Mouse (Mus musculus): Measurements from ENCODE around the gene Phactr1.
A peak's percentile ranks its signal among the peaks of the same experiment; 100 is the strongest.

Phactr1 gene

GRCm38 (mm10) chr13:42757654-42758400, 77.4 kb downstream of the Phactr1 start:
- no peak for DNase-seq (ENCODE audit: low read depth, low spot score)

DNA sequence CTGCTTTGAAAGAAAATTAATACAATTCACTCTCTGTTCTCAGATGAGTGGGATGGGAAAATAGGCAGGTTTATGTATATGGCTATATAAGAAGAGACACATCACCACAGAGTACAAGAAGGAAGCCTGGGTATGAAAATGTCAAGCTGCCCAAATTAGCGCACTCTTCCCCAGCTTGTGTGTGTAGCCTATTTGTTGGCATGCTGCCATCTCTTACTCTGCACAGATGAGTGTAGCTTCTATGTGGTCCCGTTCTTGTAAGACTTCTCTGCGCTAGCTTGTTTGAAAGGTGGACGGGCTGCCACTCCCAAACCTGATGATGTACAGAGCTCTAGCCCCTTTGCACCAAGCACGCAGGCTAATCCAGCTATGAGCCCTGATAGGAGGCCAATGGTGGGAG, 78.7 kb downstream of the Phactr1 start:
- DNase-seq (ENCODE audit: low read depth, low spot score): no peak

DNA sequence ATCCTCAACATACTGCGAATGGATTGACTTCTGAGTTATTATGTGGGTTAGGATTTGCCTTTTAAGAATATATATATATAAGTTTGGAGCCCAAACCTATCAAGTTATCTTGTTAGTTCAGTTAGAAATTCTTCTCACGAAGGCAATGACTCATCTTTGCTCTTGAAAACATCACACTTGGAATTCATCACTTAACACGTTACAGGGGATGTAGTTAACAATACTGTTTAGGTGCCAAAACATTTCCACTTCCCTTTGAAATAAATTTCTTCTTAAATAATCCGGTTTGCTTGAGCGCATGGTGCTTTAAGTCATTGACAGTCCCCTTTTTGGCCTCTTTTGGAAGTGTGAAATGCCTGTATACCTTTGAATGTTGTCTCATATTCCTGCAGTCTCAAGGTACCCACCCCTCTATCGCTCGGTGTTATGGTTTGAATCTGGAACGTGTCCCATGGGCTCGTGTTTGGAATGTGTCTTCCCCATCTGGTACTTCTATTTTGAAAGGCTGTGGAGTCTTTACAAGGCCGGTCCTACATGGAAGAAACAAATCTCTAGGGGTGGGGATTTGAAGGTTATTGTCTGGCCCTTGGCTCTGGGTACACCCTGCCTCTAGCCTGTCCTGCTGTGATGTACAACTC, 80.6 kb downstream of the Phactr1 start:
- DNase-seq (ENCODE audit: low read depth, low spot score): no peak

DNA sequence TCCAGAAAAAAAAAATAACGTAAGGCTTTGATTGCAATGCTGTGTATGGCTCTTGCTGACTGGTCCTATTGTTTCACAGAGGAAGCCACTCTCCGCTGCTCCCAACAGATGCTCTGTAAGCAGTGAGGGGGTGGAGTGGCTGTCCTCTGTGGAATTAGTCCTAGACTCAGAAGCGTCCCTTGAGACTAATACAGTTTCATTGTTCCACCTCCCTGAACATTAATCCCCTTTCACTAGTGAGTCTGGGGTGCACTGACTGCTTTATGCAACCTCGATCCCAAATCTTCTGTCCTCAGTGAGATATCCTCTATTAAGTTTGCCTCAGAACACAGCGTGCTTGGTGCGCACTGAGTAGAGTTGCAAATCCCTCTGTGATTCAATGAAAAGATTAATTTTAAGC, 91.9 kb downstream of the Phactr1 start:
- DNase-seq (ENCODE audit: low read depth, low spot score): no peak

DNA sequence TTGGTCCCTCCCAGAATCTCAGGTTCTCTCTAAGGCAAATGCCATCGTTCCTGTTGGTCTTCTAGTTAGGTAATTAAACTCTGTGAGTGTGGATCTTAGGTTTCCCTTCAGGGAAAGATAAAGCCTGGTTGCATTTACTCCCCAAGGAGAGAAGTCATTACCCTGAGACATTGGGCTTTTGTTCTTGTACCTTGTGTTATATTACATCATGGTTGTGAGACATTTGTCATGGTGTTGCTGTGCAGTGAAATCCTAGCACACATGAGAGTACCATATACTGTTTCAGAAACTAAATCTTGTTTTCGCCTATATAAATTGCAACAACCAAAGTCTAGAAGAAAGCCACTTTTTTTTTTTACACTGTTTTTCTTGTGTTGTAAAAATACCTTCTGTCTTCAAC, 93.6 kb downstream of the Phactr1 start:
- DNase-seq (ENCODE audit: low read depth, low spot score): no peak

DNA sequence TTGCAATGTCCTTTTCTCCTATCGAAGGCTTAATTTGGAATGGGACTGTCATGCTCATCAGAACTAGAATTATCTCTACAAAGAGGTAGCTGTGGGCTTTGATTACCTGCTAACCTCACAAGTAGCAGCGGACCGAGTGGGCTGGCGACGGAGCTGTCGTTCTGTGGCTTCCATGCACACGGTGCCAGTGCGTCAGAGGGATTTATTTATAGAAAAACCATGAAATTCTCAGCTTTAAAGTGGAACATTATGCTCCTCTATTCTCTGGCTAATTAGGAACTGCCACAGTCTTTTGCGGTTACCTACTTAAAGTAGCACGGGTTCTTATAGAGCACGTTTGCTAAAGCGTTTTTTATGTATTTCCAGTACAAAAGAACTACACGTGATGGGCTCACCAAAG, 101.7 kb downstream of the Phactr1 start:
- DNase-seq (ENCODE audit: low read depth, low spot score): no peak

- DNase-seq (ENCODE audit: low read depth, low spot score): no peak
Measured at GRCm38 (mm10) chr13:42789221-42789620, 108.8 kb downstream of the Phactr1 start.

DNA sequence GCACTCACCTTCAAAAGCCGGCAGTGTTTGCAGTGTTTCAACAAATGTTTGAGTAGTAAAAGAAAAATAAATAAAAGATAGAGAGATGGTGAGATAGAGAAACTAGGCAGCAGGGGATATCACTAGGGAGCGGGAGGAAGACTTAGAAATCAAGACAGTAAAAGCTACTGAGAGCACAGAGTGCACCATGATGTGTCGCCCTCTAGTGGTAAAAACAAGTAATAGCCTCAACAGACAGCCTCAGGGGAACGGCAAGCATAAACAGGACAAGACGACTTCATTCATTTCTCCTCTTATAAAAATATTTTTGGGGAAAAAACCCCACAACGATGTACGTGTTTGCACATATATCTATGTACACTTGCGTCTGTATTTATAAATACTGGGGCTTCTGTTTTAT, 111.9 kb downstream of the Phactr1 start:
- DNase-seq (ENCODE audit: low read depth, low spot score): peak; percentile 61

GRCm38 (mm10) chr13:42800523-42800922, 120.1 kb downstream of the Phactr1 start:
- DNase-seq (ENCODE audit: low read depth, low spot score): no peak

GRCm38 (mm10) chr13:42804314-42804713, 123.9 kb downstream of the Phactr1 start:
- no peak for DNase-seq (ENCODE audit: low read depth, low spot score)

DNA sequence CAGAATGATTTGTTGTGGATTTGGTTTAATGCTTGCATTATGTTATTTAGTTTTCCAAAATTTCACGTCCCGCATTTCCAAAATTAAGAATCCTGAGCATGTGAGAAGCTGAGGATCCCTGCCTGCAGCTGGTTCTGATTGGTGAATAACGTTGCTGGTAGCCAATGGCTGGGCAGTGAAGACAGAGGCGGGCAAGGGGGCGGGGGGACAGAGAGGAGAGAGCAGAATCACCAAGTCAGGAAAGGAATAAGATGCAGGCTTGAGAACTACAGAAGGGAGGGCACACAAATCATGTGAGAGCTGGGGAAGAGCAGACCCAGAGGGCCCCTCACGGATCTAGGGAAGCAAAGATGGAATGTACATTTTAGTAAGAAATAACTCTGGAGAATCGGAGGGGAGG, 132.3 kb downstream of the Phactr1 start:
- DNase-seq (ENCODE audit: low read depth, low spot score): peak; percentile 56

- DNase-seq (ENCODE audit: low read depth, low spot score): peak; percentile 74
Measured at GRCm38 (mm10) chr13:42818378-42818777, 138.0 kb downstream of the Phactr1 start.

DNA sequence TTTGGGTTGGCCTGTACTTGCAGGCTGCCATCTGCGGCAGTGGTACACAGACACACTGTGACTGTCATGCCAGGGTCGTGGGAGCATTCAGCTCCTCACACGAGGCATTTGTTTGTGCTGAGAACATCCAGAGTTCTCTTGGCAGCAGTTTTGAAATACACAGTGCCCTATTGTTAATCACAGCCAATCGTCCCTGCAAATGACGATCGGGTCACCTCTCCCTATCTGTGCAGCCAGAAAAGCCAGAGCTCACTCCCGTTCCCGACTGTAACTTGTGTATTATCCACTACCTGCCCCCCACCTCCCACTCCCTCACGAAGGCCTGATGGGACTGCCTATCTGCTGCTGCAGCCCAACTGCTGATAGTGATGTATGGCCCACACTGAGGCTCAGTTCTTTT, 140.1 kb downstream of the Phactr1 start:
- no peak for DNase-seq (ENCODE audit: low read depth, low spot score)

DNA sequence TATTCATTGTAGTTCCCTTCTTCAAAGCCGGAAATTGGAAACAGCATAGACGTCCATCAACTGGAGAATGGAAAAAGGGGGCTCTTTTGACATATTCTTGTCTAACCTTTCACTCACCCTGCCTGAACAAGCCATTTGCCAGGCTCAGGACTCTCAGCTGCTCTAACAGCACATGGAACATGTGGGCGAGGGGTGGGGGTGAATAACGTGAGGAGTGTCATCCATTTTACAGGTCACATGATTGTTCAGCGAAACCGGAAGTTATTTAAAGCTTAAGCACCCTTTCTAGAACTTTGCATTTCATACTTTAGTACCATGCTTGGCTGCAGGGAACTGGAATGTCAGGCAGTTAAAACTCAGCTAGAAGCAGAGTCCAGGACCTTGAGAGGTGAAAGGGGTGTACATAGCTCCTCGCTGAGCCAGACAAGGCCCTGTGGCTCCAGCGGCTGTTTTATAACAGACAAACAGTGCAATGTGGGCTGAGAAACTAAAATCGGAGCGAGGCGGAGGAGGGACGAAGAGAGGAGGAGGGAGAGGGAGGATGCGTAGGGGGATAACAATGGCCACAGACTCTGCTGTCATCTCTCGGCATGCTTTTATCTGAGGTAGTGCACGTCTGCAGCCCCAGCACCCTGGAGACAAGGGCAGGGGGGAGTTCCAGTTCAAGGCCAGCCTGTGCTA, 141.1 kb downstream of the Phactr1 start:
- no peak for DNase-seq (ENCODE audit: low read depth, low spot score)

DNA sequence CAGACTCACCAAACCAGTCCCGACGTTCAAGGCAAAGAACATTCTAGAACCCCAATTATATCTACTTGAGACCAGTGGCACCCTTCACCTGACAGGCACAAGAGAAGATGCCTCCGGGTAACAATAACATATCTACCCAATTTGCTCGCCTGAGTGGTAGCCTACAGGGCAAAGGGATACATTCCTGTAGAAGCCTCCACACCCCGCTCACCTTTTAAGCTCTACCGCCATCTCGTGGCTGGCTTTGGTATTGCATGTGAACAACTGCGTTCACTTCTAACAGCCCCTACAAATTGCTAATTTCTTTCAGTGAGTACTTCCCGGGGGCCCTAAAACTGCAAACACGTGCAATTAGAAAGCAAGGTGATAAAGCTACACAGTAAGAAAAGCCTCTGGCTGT, 142.1 kb downstream of the Phactr1 start:
- DNase-seq (ENCODE audit: low read depth, low spot score): peak; percentile 84

GRCm38 (mm10) chr13:42823875-42824274, 143.5 kb downstream of the Phactr1 start:
- no peak for DNase-seq (ENCODE audit: low read depth, low spot score)

DNA sequence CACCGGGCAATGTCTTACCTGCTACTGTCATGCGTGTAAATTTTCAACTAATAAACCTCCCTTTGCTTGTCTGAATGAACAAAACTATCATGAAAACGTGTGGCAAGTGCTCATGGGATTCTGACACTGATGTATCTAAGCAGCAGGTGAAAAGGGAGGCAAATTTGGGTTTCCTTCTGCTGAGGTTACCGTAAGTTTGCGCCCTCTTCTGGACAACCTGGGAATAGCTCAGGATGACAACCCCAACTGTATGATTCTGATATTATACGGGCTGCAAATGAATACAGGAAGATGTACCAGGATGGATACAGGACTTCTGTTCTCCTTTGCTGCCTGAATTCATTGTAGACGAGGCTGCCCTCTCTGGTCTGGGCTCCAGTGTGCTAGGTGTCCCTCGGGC, 146.2 kb downstream of the Phactr1 start:
- DNase-seq (ENCODE audit: low read depth, low spot score): peak; percentile 40

DNA sequence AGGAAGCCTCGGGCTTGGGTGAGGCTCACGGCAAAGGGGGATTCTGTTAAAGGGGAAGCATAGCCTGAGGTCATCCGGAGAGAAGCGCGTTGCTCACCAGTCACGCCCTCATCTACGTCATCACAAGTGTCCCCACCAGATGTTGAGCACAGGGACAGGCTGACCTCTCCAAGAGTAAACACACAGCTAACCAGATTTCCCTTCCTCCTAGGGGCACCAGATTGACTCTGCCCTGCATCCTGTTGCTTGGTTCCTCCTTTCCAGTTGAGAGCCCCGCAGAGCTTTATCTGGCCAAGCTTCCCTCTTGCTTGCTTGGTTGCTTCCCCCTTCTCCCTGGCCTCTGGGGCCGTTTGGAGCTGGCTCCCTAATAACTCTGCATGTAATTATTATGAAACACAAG, 148.6 kb downstream of the Phactr1 start:
- no peak for DNase-seq (ENCODE audit: low read depth, low spot score)

GRCm38 (mm10) chr13:42835441-42835840, 155.0 kb downstream of the Phactr1 start:
- no peak for DNase-seq (ENCODE audit: low read depth, low spot score)

- no peak for DNase-seq (ENCODE audit: low read depth, low spot score)
Measured at GRCm38 (mm10) chr13:42839358-42839757, 158.9 kb downstream of the Phactr1 start.

GRCm38 (mm10) chr13:42852086-42852485, 171.7 kb downstream of the Phactr1 start:
- no peak for DNase-seq (ENCODE audit: low read depth, low spot score)

DNA sequence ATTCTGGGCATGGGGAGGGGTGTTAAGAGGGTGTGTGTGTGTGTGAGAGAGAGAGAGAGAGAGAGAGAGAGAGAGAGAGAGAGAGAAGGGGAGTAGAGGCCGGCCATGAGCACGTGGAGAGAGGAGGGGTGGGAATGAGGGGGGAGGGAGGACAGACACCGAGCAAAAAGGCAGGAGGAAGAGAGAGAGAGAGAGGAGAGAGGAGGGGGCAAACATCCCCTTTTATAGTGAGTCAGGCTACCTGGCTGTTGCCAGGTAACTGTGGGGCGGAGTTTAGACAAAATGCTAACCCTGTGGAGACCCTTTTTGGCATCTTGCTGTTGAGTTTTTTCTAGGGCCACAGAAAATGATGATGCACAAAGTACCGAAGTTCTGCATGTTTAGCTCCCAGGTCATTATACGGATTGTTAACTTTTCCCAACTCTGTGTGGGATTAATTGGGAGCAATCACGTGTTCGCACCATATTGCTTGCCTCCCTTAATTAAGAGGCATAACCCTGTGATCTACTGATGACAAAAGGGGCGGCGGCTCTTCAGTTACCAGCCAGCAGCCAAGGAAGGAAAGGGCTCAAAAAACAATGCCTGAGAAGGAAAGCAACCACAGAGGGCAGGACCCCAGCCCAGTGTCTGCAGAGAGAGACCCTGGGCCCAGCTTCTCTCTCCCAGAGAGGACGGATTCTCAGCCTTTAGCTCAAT, 173.6 kb downstream of the Phactr1 start:
- DNase-seq (ENCODE audit: low read depth, low spot score): no peak

Measured in mesoderm, embryonic 11.5 days (tissue).